Mouse (Mus musculus): ENCODE results near the gene Palld. TPM values are rescaled to one million over a fixed set of nuclear protein-coding genes. Genes with fewer than 3 reads are reported as not detected.

Gene Palld
- polyA plus RNA-seq, 2 experiments from 2014 or later = 0.24 to 0.33 TPM

- no peak for ATAC-seq
These were observed 219.6 kb downstream of the Palld start for GRCm38 (mm10) chr8:61682902-61683301.

GRCm38 (mm10) chr8:61681217-61681616 lies 221.3 kb downstream of the Palld start:
- no peak for ATAC-seq

- no peak for ATAC-seq
These were observed 225.3 kb downstream of the Palld start for GRCm38 (mm10) chr8:61677227-61677626.

GRCm38 (mm10) chr8:61671151-61671550 lies 231.3 kb downstream of the Palld start:
- ATAC-seq = no peak

- ATAC-seq = no peak
These were observed 232.1 kb downstream of the Palld start for GRCm38 (mm10) chr8:61670376-61670775.

GRCm38 (mm10) chr8:61666919-61667318 lies 235.6 kb downstream of the Palld start:
- ATAC-seq = no peak

GRCm38 (mm10) chr8:61665021-61665420 lies 237.5 kb downstream of the Palld start:
- no peak for ATAC-seq

GRCm38 (mm10) chr8:61664162-61664561 lies 238.3 kb downstream of the Palld start:
- no peak for ATAC-seq

- no peak for ATAC-seq
These were observed 239.7 kb downstream of the Palld start for GRCm38 (mm10) chr8:61662829-61663228.

- ATAC-seq = no peak
These were observed 240.9 kb downstream of the Palld start for GRCm38 (mm10) chr8:61661611-61662010.

GRCm38 (mm10) chr8:61660961-61661360 lies 241.5 kb downstream of the Palld start:
- ATAC-seq = no peak

- no peak for ATAC-seq
These were observed 250.5 kb downstream of the Palld start for GRCm38 (mm10) chr8:61651955-61652354.

- no peak for ATAC-seq
These were observed 256.2 kb downstream of the Palld start for GRCm38 (mm10) chr8:61646195-61646835.

- ATAC-seq = no peak
These were observed 256.8 kb downstream of the Palld start for GRCm38 (mm10) chr8:61645642-61646041.

- no peak for ATAC-seq
These were observed 259.3 kb downstream of the Palld start for GRCm38 (mm10) chr8:61643215-61643614.

GRCm38 (mm10) chr8:61642358-61642847 lies 260.1 kb downstream of the Palld start:
- ATAC-seq = no peak

- ATAC-seq = no peak
These were observed 262.9 kb downstream of the Palld start for GRCm38 (mm10) chr8:61639596-61639995.

- ATAC-seq = no peak
These were observed 263.5 kb downstream of the Palld start for GRCm38 (mm10) chr8:61639008-61639407.

GRCm38 (mm10) chr8:61637736-61638135 lies 264.8 kb downstream of the Palld start:
- no peak for ATAC-seq

GRCm38 (mm10) chr8:61634811-61635210 lies 267.7 kb downstream of the Palld start:
- ATAC-seq = no peak

GRCm38 (mm10) chr8:61632331-61632730 lies 270.2 kb downstream of the Palld start:
- ATAC-seq = no peak

- ATAC-seq = no peak
These were observed 272.9 kb downstream of the Palld start for GRCm38 (mm10) chr8:61629631-61629968.

- no peak for ATAC-seq
These were observed 273.4 kb downstream of the Palld start for GRCm38 (mm10) chr8:61628938-61629630.

- no peak for ATAC-seq
These were observed 276.1 kb downstream of the Palld start for GRCm38 (mm10) chr8:61626246-61626952.
